Mouse (Mus musculus) bone marrow macrophage, adult 2 months (primary cell): ENCODE results near the gene Xpo6.

ENCODE experiments used
- CTCF ChIP-seq: IDR thresholded peaks from 2 replicates; pipeline ENCODE4 v1.5.1; 2012; ENCODE audit warnings: low read depth, mild to moderate bottlenecking, low read length, moderate library complexity
- POLR2A ChIP-seq: IDR thresholded peaks from 2 replicates; pipeline ENCODE4 v1.6.1; 2012; ENCODE audit warnings: mild to moderate bottlenecking, low read depth, low read length, borderline replicate concordance

GRCm38 (mm10) chr7:126152324-126152723 is 48.0 kb downstream of the Xpo6 start:
- TF ChIP-seq CTCF (no peak), POLR2A (no peak)
